Mouse (Mus musculus): ENCODE results near the gene Tube1.

Gene Tube1

GRCm38 (mm10) chr10:39133462-39134310 is at the start of gene Tube1, which contains the start of gene Fam229b:
Gene Tube1, plus strand, starts transcription at chr10:39133976.
Gene Fam229b, minus strand, starts transcription at chr10:39133914.
- peak; percentile 96 for DNase-seq (ENCODE audit: low read depth)

GRCm38 (mm10) chr10:39096981-39097380 is 36.8 kb upstream of the Tube1 start:
- peak; percentile 67 for DNase-seq (ENCODE audit: low read depth)

GRCm38 (mm10) chr10:39098746-39099145 is 35.0 kb upstream of the Tube1 start:
- no peak for DNase-seq (ENCODE audit: low read depth)

GRCm38 (mm10) chr10:39104803-39105449 is 28.9 kb upstream of the Tube1 start:
- no peak for DNase-seq (ENCODE audit: low read depth)

GRCm38 (mm10) chr10:39106413-39106812 is 27.4 kb upstream of the Tube1 start:
- no peak for DNase-seq (ENCODE audit: low read depth)

- peak; percentile 14 for DNase-seq (ENCODE audit: low read depth)
These were observed 26.8 kb upstream of the Tube1 start for GRCm38 (mm10) chr10:39106935-39107334.

- no peak for DNase-seq (ENCODE audit: low read depth)
These were observed 24.8 kb upstream of the Tube1 start for GRCm38 (mm10) chr10:39108837-39109488.

- no peak for DNase-seq (ENCODE audit: low read depth)
These were observed 24.3 kb upstream of the Tube1 start for GRCm38 (mm10) chr10:39109489-39109874.

GRCm38 (mm10) chr10:39121412-39121811 is 12.4 kb upstream of the Tube1 start:
- DNase-seq (ENCODE audit: low read depth): peak; percentile 39

- no peak for DNase-seq (ENCODE audit: low read depth)
These were observed 4.0 kb downstream of the Tube1 start for GRCm38 (mm10) chr10:39137766-39138165.

GRCm38 (mm10) chr10:39138761-39139160 is 5.0 kb downstream of the Tube1 start:
- DNase-seq (ENCODE audit: low read depth): no peak

- DNase-seq (ENCODE audit: low read depth): no peak
These were observed 7.1 kb downstream of the Tube1 start for GRCm38 (mm10) chr10:39140843-39141242.

GRCm38 (mm10) chr10:39141401-39141800 is 7.6 kb downstream of the Tube1 start:
- DNase-seq (ENCODE audit: low read depth): no peak

- no peak for DNase-seq (ENCODE audit: low read depth)
These were observed 8.4 kb downstream of the Tube1 start for GRCm38 (mm10) chr10:39142216-39142615.

GRCm38 (mm10) chr10:39156719-39157118 is 22.9 kb downstream of the Tube1 start:
- peak; percentile 43 for DNase-seq (ENCODE audit: low read depth)

GRCm38 (mm10) chr10:39157321-39157720 is 23.5 kb downstream of the Tube1 start:
- DNase-seq (ENCODE audit: low read depth): peak; percentile 56

- no peak for DNase-seq (ENCODE audit: low read depth)
These were observed 24.5 kb downstream of the Tube1 start for GRCm38 (mm10) chr10:39158306-39158705.

GRCm38 (mm10) chr10:39161406-39161805 is 27.6 kb downstream of the Tube1 start:
- DNase-seq (ENCODE audit: low read depth): peak; percentile 13

- no peak for DNase-seq (ENCODE audit: low read depth)
These were observed 29.1 kb downstream of the Tube1 start for GRCm38 (mm10) chr10:39162666-39163484.

GRCm38 (mm10) chr10:39163694-39164093 is 29.9 kb downstream of the Tube1 start, which contains the start of gene Ccn6:
Gene Ccn6, minus strand, starts transcription at chr10:39163794.
- DNase-seq (ENCODE audit: low read depth): no peak

GRCm38 (mm10) chr10:39165632-39166115 is 31.9 kb downstream of the Tube1 start:
- peak; percentile 22 for DNase-seq (ENCODE audit: low read depth)

- DNase-seq (ENCODE audit: low read depth): no peak
These were observed 33.8 kb downstream of the Tube1 start for GRCm38 (mm10) chr10:39167611-39168010.

Measured in NIH3T3 (cell line).